Mouse (Mus musculus) liver, adult 2 months (tissue): ENCODE measurements at regions not wholly inside any gene's neighbourhood (a gene's known extent, or its start where the extent isn't known, plus 50 kb on each side); places are given as distances from the start of the nearest gene placed in this dataset.

Experiments
- CTCF ChIP-seq: fragments of 200-500 bp; IDR thresholded peaks from 2 replicates; pipeline ENCODE4 v1.5.1; 2011; ENCODE audit warnings: low read depth, low read length, control low read depth
- POLR2A ChIP-seq: fragments of 200-500 bp; IDR thresholded peaks from 2 replicates; pipeline ENCODE4 v1.6.1; 2011; ENCODE audit warnings: low read length, control low read depth; ENCODE audit not compliant: insufficient read depth; ENCODE audit errors: extremely low read depth

GRCm38 (mm10) chr10:66558097-66558840, 537.7 kb upstream of the Jmjd1c start:
- TF ChIP-seq CTCF (no peak), POLR2A (no peak)
